Mouse (Mus musculus) bone marrow macrophage, adult 2 months (primary cell): ENCODE data around the gene Map1b.

ENCODE experiments used
- CTCF ChIP-seq: IDR thresholded peaks from 2 replicates; pipeline ENCODE4 v1.5.1; 2012; ENCODE audit warnings: low read depth, mild to moderate bottlenecking, low read length, moderate library complexity
- POLR2A ChIP-seq: IDR thresholded peaks from 2 replicates; pipeline ENCODE4 v1.6.1; 2012; ENCODE audit warnings: mild to moderate bottlenecking, low read depth, low read length, borderline replicate concordance

DNA sequence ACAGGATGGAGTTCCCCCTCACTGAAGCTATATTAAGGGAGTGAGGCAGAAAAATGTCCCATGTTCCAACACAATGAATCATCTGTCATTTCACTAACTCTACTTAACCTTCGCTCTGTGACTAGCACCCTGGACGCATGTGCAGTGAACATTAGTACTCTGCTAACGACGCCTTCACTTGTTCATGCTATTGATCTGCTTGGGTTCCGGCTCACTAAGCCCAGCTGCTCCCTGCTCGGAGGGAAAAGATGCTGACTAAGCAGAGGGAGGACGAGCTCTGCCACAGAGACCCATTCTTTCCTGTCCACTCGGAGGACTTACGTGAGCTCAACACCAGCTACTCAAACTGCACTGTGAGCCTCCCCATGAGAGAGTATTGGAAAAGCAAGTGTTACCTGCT, 33.2 kb upstream of the Map1b start:
- TF ChIP-seq CTCF (no peak), POLR2A (no peak)
